In genomic region chr5:28042021-28042420, GRCm38 (mm10) we compare ENCODE assay signal across 14 mouse cellular contexts.
"Had no signal": no experiment of that assay in that cellular context is flagged by ENCODE, and none has a peak within 500 bp of the region (broad histone marks: within the 10 kb centered on the region; RNA-seq: fewer than 3 reads in every experiment).

No protein-coding gene starts in this region.

- H3K27me3 ChIP-seq: limb, embryonic 13.5 days had no signal

- H3K4me3 ChIP-seq: layer of hippocampus, adult 2 months; limb, embryonic 10.5 days; limb, embryonic 13.5 days; liver, embryonic 13.5 days had no signal

- H3K9me3 ChIP-seq: liver, embryonic 13.5 days had no signal

- ATAC-seq: intestine, postnatal 0 days had no signal

- H3K36me3 ChIP-seq: limb, embryonic 10.5 days; limb, embryonic 13.5 days; liver, embryonic 13.5 days had no signal

- DNase-seq: kidney, adult 2 months; kidney, postnatal 25 days; layer of hippocampus, adult 9-11 months; lung, embryonic 14.5 days; lung, postnatal 10 days; midbrain, embryonic 14.5 days; thymus, postnatal 25 days had no signal

- H3K9ac ChIP-seq: limb, embryonic 13.5 days; liver, embryonic 13.5 days; lung, embryonic 14.5 days had no signal

- H3K27ac ChIP-seq: kidney, postnatal 0 days; layer of hippocampus, adult 2 months; limb, embryonic 10.5 days; limb, embryonic 13.5 days; liver, embryonic 13.5 days had no signal

- H3K4me2 ChIP-seq: limb, embryonic 13.5 days; lung, embryonic 14.5 days; midbrain, embryonic 11.5 days had no signal
